Mouse (Mus musculus): ENCODE measurements around the gene Cdk2ap1. TPM values are rescaled to one million over a fixed set of nuclear protein-coding genes. Genes with fewer than 3 reads are reported as not detected.
A peak's percentile ranks its signal among the peaks of the same experiment; 100 is the strongest.
"Not testable (repeated sequence)": the region's sequence is repeated elsewhere in the genome, so short reads cannot be mapped to it uniquely, and the experiment has no call there.

Gene Cdk2ap1
- polyA plus RNA-seq (2015; fragmentation: Nextera tagmentation; extraction: Ambion mirVana), result 31.7 and 44.7 TPM in 2 replicates

GRCm38 (mm10) chr5:124362982-124363381 is at the start of gene Cdk2ap1:
Cdk2ap1 (minus strand) TSS chr5:124363082.
- H3K27ac ChIP-seq (ENCODE audit: low read depth); H3K27me3 ChIP-seq (ENCODE audit: insufficient read depth, low read length); H3K9me3 ChIP-seq (ENCODE audit: low read length); DNase-seq; H3K9ac ChIP-seq (replicated peaks); H3K4me2 ChIP-seq (ENCODE audit: low read depth, low read length); H3K4me1 ChIP-seq (ENCODE audit: insufficient read depth); ATAC-seq; H3K36me3 ChIP-seq (replicated peaks; ENCODE audit: insufficient read depth, low read length); H3K4me3 ChIP-seq (ENCODE audit: low read depth, low read length): not testable (repeated sequence)
- WGBS (ENCODE audit: insufficient replicate concordance), result 84% methylated on average over 5 of the region's 5 CpGs

GRCm38 (mm10) chr5:124412163-124412562 is 49.3 kb upstream of the Cdk2ap1 start:
- WGBS (ENCODE audit: insufficient replicate concordance), result 60% methylated on average over 5 of the region's 5 CpGs
- no peak for TF ChIP-seq EP300 (IDR thresholded peaks at IDR 0.05; ENCODE audit: low read depth)
- TF ChIP-seq CTCF (IDR thresholded peaks at IDR 0.05; ENCODE audit: low read depth), result no peak
- H3K36me3 ChIP-seq (replicated peaks; ENCODE audit: insufficient read depth, low read length), result peaks cover 48% of the 10 kb centered on the region

GRCm38 (mm10) chr5:124410808-124411207 is 47.9 kb upstream of the Cdk2ap1 start:
- no peaks in the 10 kb centered on the region for H3K27me3 ChIP-seq (ENCODE audit: insufficient read depth, low read length)
- no peak overlapping the region for H3K4me2 ChIP-seq (ENCODE audit: low read depth, low read length)
- DNase-seq, result no peak
- no peak overlapping the region for H3K4me3 ChIP-seq (ENCODE audit: low read depth, low read length)
- H3K9ac ChIP-seq (replicated peaks), result no peak overlapping the region
- TF ChIP-seq CTCF (IDR thresholded peaks at IDR 0.05; ENCODE audit: low read depth) (peak; percentile 38), EP300 (IDR thresholded peaks at IDR 0.05; ENCODE audit: low read depth) (no peak)
- peaks cover 60% of the 10 kb centered on the region for H3K36me3 ChIP-seq (replicated peaks; ENCODE audit: insufficient read depth, low read length)
- no peak overlapping the region for H3K27ac ChIP-seq (ENCODE audit: low read depth)
- no peak for ATAC-seq
- 70% methylated on average over 3 of the region's 3 CpGs for WGBS (ENCODE audit: insufficient replicate concordance)
- no peaks in the 10 kb centered on the region for H3K4me1 ChIP-seq (ENCODE audit: insufficient read depth)
- H3K9me3 ChIP-seq (ENCODE audit: low read length), result no peaks in the 10 kb centered on the region

More at GRCm38 (mm10) chr5:124412163-124412562, 49.3 kb upstream of the Cdk2ap1 start:
- Histone ChIP-seq H3K27ac (ENCODE audit: low read depth) (no peak overlapping the region), H3K4me3 (ENCODE audit: low read depth, low read length) (no peak overlapping the region), H3K4me2 (ENCODE audit: low read depth, low read length) (no peak overlapping the region), H3K4me1 (ENCODE audit: insufficient read depth) (no peaks in the 10 kb centered on the region), H3K9me3 (ENCODE audit: low read length) (no peaks in the 10 kb centered on the region), H3K9ac (replicated peaks) (no peak overlapping the region), H3K27me3 (ENCODE audit: insufficient read depth, low read length) (no peaks in the 10 kb centered on the region)
- DNase-seq (no peak), ATAC-seq (no peak)

- ATAC-seq (no peak), DNase-seq (no peak)
- Histone ChIP-seq H3K27ac (ENCODE audit: low read depth) (peak overlapping the region; percentile 34; the same call in 1 of the 2 replicates), H3K36me3 (replicated peaks; ENCODE audit: insufficient read depth, low read length) (peaks cover 72% of the 10 kb centered on the region), H3K4me2 (ENCODE audit: low read depth, low read length) (no peak overlapping the region), H3K9me3 (ENCODE audit: low read length) (no peaks in the 10 kb centered on the region), H3K4me1 (ENCODE audit: insufficient read depth) (no peaks in the 10 kb centered on the region), H3K27me3 (ENCODE audit: insufficient read depth, low read length) (no peaks in the 10 kb centered on the region), H3K9ac (replicated peaks) (no peak overlapping the region), H3K4me3 (ENCODE audit: low read depth, low read length) (no peak overlapping the region)
- no peak for TF ChIP-seq CTCF (IDR thresholded peaks at IDR 0.05; ENCODE audit: low read depth)
- no peak for TF ChIP-seq EP300 (IDR thresholded peaks at IDR 0.05; ENCODE audit: low read depth)
- WGBS (ENCODE audit: insufficient replicate concordance), result 53% methylated on average over 7 of the region's 7 CpGs
These were observed 30.8 kb upstream of the Cdk2ap1 start for GRCm38 (mm10) chr5:124393726-124394125.

- H3K4me3 ChIP-seq (ENCODE audit: low read depth, low read length), result no peak overlapping the region
- no peaks in the 10 kb centered on the region for H3K9me3 ChIP-seq (ENCODE audit: low read length)
- TF ChIP-seq EP300 (IDR thresholded peaks at IDR 0.05; ENCODE audit: low read depth) (no peak), CTCF (IDR thresholded peaks at IDR 0.05; ENCODE audit: low read depth) (no peak)
- no peaks in the 10 kb centered on the region for H3K4me1 ChIP-seq (ENCODE audit: insufficient read depth)
- no peak overlapping the region for H3K4me2 ChIP-seq (ENCODE audit: low read depth, low read length)
- no peak overlapping the region for H3K9ac ChIP-seq (replicated peaks)
- WGBS (ENCODE audit: insufficient replicate concordance), result 88% methylated on average over 4 of the region's 4 CpGs
- H3K27me3 ChIP-seq (ENCODE audit: insufficient read depth, low read length), result no peaks in the 10 kb centered on the region
- H3K36me3 ChIP-seq (replicated peaks; ENCODE audit: insufficient read depth, low read length), result peaks cover 72% of the 10 kb centered on the region
- DNase-seq (no peak), ATAC-seq (no peak)
- no peak overlapping the region for H3K27ac ChIP-seq (ENCODE audit: low read depth)
These were observed 29.5 kb upstream of the Cdk2ap1 start for GRCm38 (mm10) chr5:124392412-124392811.

GRCm38 (mm10) chr5:124387932-124388331 is 25.1 kb upstream of the Cdk2ap1 start:
- DNase-seq (no peak), ATAC-seq (no peak)
- Histone ChIP-seq H3K36me3 (replicated peaks; ENCODE audit: insufficient read depth, low read length) (peaks cover 74% of the 10 kb centered on the region), H3K27me3 (ENCODE audit: insufficient read depth, low read length) (no peaks in the 10 kb centered on the region), H3K4me1 (ENCODE audit: insufficient read depth) (no peaks in the 10 kb centered on the region), H3K9ac (replicated peaks) (no peak overlapping the region), H3K4me2 (ENCODE audit: low read depth, low read length) (no peak overlapping the region), H3K9me3 (ENCODE audit: low read length) (no peaks in the 10 kb centered on the region), H3K4me3 (ENCODE audit: low read depth, low read length) (no peak overlapping the region), H3K27ac (ENCODE audit: low read depth) (no peak overlapping the region)
- WGBS (ENCODE audit: insufficient replicate concordance), result 69% methylated on average over 5 of the region's 5 CpGs
- TF ChIP-seq EP300 (IDR thresholded peaks at IDR 0.05; ENCODE audit: low read depth), result no peak
- TF ChIP-seq CTCF (IDR thresholded peaks at IDR 0.05; ENCODE audit: low read depth), result peak; percentile 68

- no peak overlapping the region for H3K9ac ChIP-seq (replicated peaks)
- no peaks in the 10 kb centered on the region for H3K27me3 ChIP-seq (ENCODE audit: insufficient read depth, low read length)
- peaks cover 63% of the 10 kb centered on the region for H3K36me3 ChIP-seq (replicated peaks; ENCODE audit: insufficient read depth, low read length)
- H3K4me2 ChIP-seq (ENCODE audit: low read depth, low read length), result no peak overlapping the region
- no peaks in the 10 kb centered on the region for H3K9me3 ChIP-seq (ENCODE audit: low read length)
- DNase-seq (no peak), ATAC-seq (no peak)
- H3K4me1 ChIP-seq (ENCODE audit: insufficient read depth), result no peaks in the 10 kb centered on the region
- 70% methylated on average over 1 of the region's 1 CpGs for WGBS (ENCODE audit: insufficient replicate concordance)
- no peak overlapping the region for H3K4me3 ChIP-seq (ENCODE audit: low read depth, low read length)
- no peak overlapping the region for H3K27ac ChIP-seq (ENCODE audit: low read depth)
- TF ChIP-seq CTCF (IDR thresholded peaks at IDR 0.05; ENCODE audit: low read depth) (no peak), EP300 (IDR thresholded peaks at IDR 0.05; ENCODE audit: low read depth) (no peak)
These were observed 17.2 kb upstream of the Cdk2ap1 start for GRCm38 (mm10) chr5:124380121-124380520.
